Mouse (Mus musculus) heart, embryonic 14.5 days (tissue): ENCODE measurements around the gene Cpa2. TPM values are rescaled to one million over a fixed set of nuclear protein-coding genes. Genes with fewer than 3 reads are reported as not detected.

Experiments used
- ATAC-seq: fragments of 200-750 bp; cut with Nextera tagmentation; 2 replicates; pipeline ENCODE4 v1.8.0; 2017; ENCODE audit warnings: low read depth, moderate TSS enrichment; ENCODE audit not compliant: insufficient number of reproducible peaks, insufficient read depth, low FRiP score
- H3K27ac ChIP-seq, 2 experiments: fragments of 200-500 bp in 1 of 2; fragments of 300-500 bp in 1 of 2; sonication (generic) in 1 of 2; replicated peaks in 1 of 2; 2 replicates each; pipeline ENCODE4 v1.5.1; 2012 to 2014; ENCODE audit warnings: low read depth in 2 of 2, low read length in 2 of 2, control low read depth in 1 of 2, mild to moderate bottlenecking in 1 of 2, mixed read lengths in 1 of 2; ENCODE audit not compliant: control insufficient read depth in 1 of 2, insufficient read depth in 1 of 2
- H3K27me3 ChIP-seq: fragments of 300-500 bp; sonication (generic); 2 replicates; pipeline ENCODE4 v1.6.1; 2014; ENCODE audit warnings: mild to moderate bottlenecking, low read length, control low read depth; ENCODE audit not compliant: control insufficient read depth, insufficient read depth
- H3K36me3 ChIP-seq: fragments of 300-500 bp; sonication (generic); 2 replicates; pipeline ENCODE4 v1.6.1; 2014; ENCODE audit warnings: mild to moderate bottlenecking, control low read depth, low read length, mixed read lengths; ENCODE audit not compliant: control insufficient read depth, insufficient read depth
- H3K4me1 ChIP-seq, 2 experiments: fragments of 200-500 bp in 1 of 2; fragments of 300-500 bp in 1 of 2; sonication (generic) in 1 of 2; 2 replicates each; pipeline ENCODE4 v1.6.1; 2012 to 2014; ENCODE audit warnings: low read length in 2 of 2, control low read depth in 1 of 2, mixed read lengths in 1 of 2; ENCODE audit not compliant: control insufficient read depth in 2 of 2, insufficient read depth in 2 of 2
- H3K4me2 ChIP-seq: fragments of 300-500 bp; sonication (generic); 2 replicates; pipeline ENCODE4 v1.6.1; 2014; ENCODE audit warnings: mild to moderate bottlenecking, low read length
- H3K4me3 ChIP-seq, 2 experiments: fragments of 200-500 bp in 1 of 2; fragments of 300-500 bp in 1 of 2; sonication (generic) in 1 of 2; 2 replicates each; pipeline ENCODE4 v1.5.1; 2012 to 2014; ENCODE audit warnings: low read length in 2 of 2, mild to moderate bottlenecking in 2 of 2, control low read depth in 1 of 2, low read depth in 1 of 2, moderate library complexity in 1 of 2; ENCODE audit not compliant: control insufficient read depth in 1 of 2, insufficient read depth in 1 of 2
- H3K9ac ChIP-seq: fragments of 300-500 bp; sonication (generic); 2 replicates; pipeline ENCODE4 v1.6.1; 2014; ENCODE audit warnings: mild to moderate bottlenecking, low read length
- H3K9me3 ChIP-seq: fragments of 300-500 bp; sonication (generic); 2 replicates; pipeline ENCODE4 v1.6.1; 2016; ENCODE audit warnings: low read length, control low read depth; ENCODE audit not compliant: control insufficient read depth
- WGBS: fragments of 180-500 bp; shearing (Covaris S2); extraction: QIAGEN DNeasy Blood & Tissue Kit; methylation state at CpG from one replicate; pipeline ENCODE4 v1.1.7; 2014; 5-methylcytosine and 5-hydroxymethylcytosine counted together
- polyA plus RNA-seq: library from polyadenylated mRNA; unstranded; fragments of >200 nt; fragmentation: Nextera tagmentation; extraction: Ambion mirVana; gene quantifications from 2 replicates; pipeline ENCODE4 v1.2.1, GENCODE M21; 2014

The Cpa2 gene
- polyA plus RNA-seq, 1 experiment from 2014 or later: 4.8 TPM

GRCm38 (mm10) chr6:30525456-30526332 is 15.7 kb upstream of the Cpa2 start:
- H3K4me3 ChIP-seq: no peak overlapping the region
- peak overlapping the region; percentile 78 to 81 for H3K27ac ChIP-seq
- H3K27me3 ChIP-seq: no peaks in the 10 kb centered on the region
- no peak for ATAC-seq
- no peak overlapping the region for H3K4me2 ChIP-seq
- 43% methylated on average over 7 of the region's 7 CpGs for WGBS
- H3K9ac ChIP-seq: no peak overlapping the region
- H3K4me1 ChIP-seq: peaks cover 30 to 51% of the 10 kb centered on the region in 2 experiments
- no peaks in the 10 kb centered on the region for H3K36me3 ChIP-seq
- no peaks in the 10 kb centered on the region for H3K9me3 ChIP-seq

- Histone ChIP-seq H3K9ac (peak overlapping the region; percentile 51), H3K9me3 (no peaks in the 10 kb centered on the region), H3K4me1 (peaks cover 30 to 51% of the 10 kb centered on the region in 2 experiments), H3K4me2 (peak overlapping the region; percentile 37), H3K27me3 (no peaks in the 10 kb centered on the region), H3K36me3 (no peaks in the 10 kb centered on the region), H3K4me3 (no peak overlapping the region), H3K27ac (peak overlapping the region; percentile 81 to 85)
- ATAC-seq: no peak; the same call in 1 of the 2 replicates
- WGBS: 26% methylated on average over 19 of the region's 19 CpGs
Measured at GRCm38 (mm10) chr6:30526586-30527515, 14.5 kb upstream of the Cpa2 start.

- Histone ChIP-seq H3K9me3 (no peaks in the 10 kb centered on the region), H3K36me3 (no peaks in the 10 kb centered on the region), H3K4me3 (no peak overlapping the region), H3K4me2 (peak overlapping the region; percentile 9), H3K27me3 (no peaks in the 10 kb centered on the region), H3K27ac (peak overlapping the region; percentile 75 to 81), H3K4me1 (peaks cover 30 to 51% of the 10 kb centered on the region in 2 experiments), H3K9ac (peak overlapping the region; percentile 51)
- 6% methylated on average over 6 of the region's 6 CpGs for WGBS
- ATAC-seq: peak; percentile 65
Measured at GRCm38 (mm10) chr6:30528800-30529199, 12.6 kb upstream of the Cpa2 start.

- no peaks in the 10 kb centered on the region for H3K9me3 ChIP-seq
- no peaks in the 10 kb centered on the region for H3K27me3 ChIP-seq
- H3K9ac ChIP-seq: no peak overlapping the region
- no peak overlapping the region for H3K27ac ChIP-seq
- no peak for ATAC-seq
- H3K36me3 ChIP-seq: no peaks in the 10 kb centered on the region
- no peaks in the 10 kb centered on the region for H3K4me1 ChIP-seq
- no peak overlapping the region for H3K4me3 ChIP-seq
- WGBS: 40% methylated on average over 3 of the region's 3 CpGs
- H3K4me2 ChIP-seq: no peak overlapping the region
Measured at GRCm38 (mm10) chr6:30535340-30535739, 6.0 kb upstream of the Cpa2 start.

GRCm38 (mm10) chr6:30538240-30538639 is 3.1 kb upstream of the Cpa2 start:
- Histone ChIP-seq H3K9ac (no peak overlapping the region), H3K36me3 (no peaks in the 10 kb centered on the region), H3K4me3 (no peak overlapping the region), H3K4me2 (no peak overlapping the region), H3K27ac (no peak overlapping the region), H3K27me3 (no peaks in the 10 kb centered on the region), H3K4me1 (peaks cover 8 to 21% of the 10 kb centered on the region in 2 experiments), H3K9me3 (no peaks in the 10 kb centered on the region)
- WGBS: 71% methylated on average over 10 of the region's 10 CpGs
- ATAC-seq: no peak

- Histone ChIP-seq H3K4me2 (no peak overlapping the region), H3K27ac (no peak overlapping the region)
Measured at GRCm38 (mm10) chr6:30538800-30539199, 2.6 kb upstream of the Cpa2 start.

GRCm38 (mm10) chr6:30542277-30542676 is 895 bp downstream of the Cpa2 start:
- H3K27me3 ChIP-seq: no peaks in the 10 kb centered on the region
- H3K36me3 ChIP-seq: no peaks in the 10 kb centered on the region
- 17% methylated on average over 6 of the region's 6 CpGs for WGBS
- no peak overlapping the region for H3K4me3 ChIP-seq
- peaks cover 28 to 57% of the 10 kb centered on the region in 2 experiments for H3K4me1 ChIP-seq
- no peaks in the 10 kb centered on the region for H3K9me3 ChIP-seq
- H3K27ac ChIP-seq: peak overlapping the region; percentile 15 to 67
- 0 out of 2 replicates have a peak overlapping the region, but pooled peaks have one; percentile 21 for H3K9ac ChIP-seq
- no peak for ATAC-seq
- no peak overlapping the region for H3K4me2 ChIP-seq

More at GRCm38 (mm10) chr6:30538800-30539199, 2.6 kb upstream of the Cpa2 start:
- no peak for ATAC-seq
- no peaks in the 10 kb centered on the region for H3K27me3 ChIP-seq
- no peaks in the 10 kb centered on the region for H3K36me3 ChIP-seq
- peaks cover 10 to 25% of the 10 kb centered on the region in 2 experiments for H3K4me1 ChIP-seq
- no peaks in the 10 kb centered on the region for H3K9me3 ChIP-seq
- no peak overlapping the region for H3K9ac ChIP-seq
- H3K4me3 ChIP-seq: no peak overlapping the region
- 73% methylated on average over 5 of the region's 5 CpGs for WGBS
